Mouse (Mus musculus): ENCODE measurements around the gene Sh2d3c.

- TF ChIP-seq GATA1 (IDR thresholded peaks at IDR 0.05; ENCODE audit: borderline replicate concordance, low read length) (no peak), CTCF (IDR thresholded peaks at IDR 0.05; ENCODE audit: low read depth, low read length) (no peak), TAL1 (conservative IDR thresholded peaks at IDR 0.05; ENCODE audit: low read depth, low read length) (no peak)
Observed at GRCm38 (mm10) chr2:32691041-32691440, 29.8 kb upstream of the Sh2d3c start.

Measured in G1E (cell line).